Mouse (Mus musculus) heart, adult 10 weeks (tissue): ENCODE results near the gene Bpifb2. TPM values are rescaled to one million over a fixed set of nuclear protein-coding genes. Genes with fewer than 3 reads are reported as not detected.

Experiments
- polyA plus RNA-seq: library from polyadenylated mRNA; stranded (reverse); fragments of 350-450 nt; fragmentation: Illumina TruSeq; extraction: RNeasy Lipid Tissue Mini Kit (QIAGEN cat#74804); gene quantifications from one replicate; pipeline ENCODE4 v1.2.3, GENCODE M21; 2014; ENCODE audit warnings: low read depth, low replicate concordance

The Bpifb2 gene
- not detected for polyA plus RNA-seq

GRCm38 (mm10) chr2:153874745-153875144 is at the start of gene Bpifb2:
Gene Bpifb2 (plus strand): TSS chr2:153875045.

GRCm38 (mm10) chr2:153870984-153871383 is 3.9 kb upstream of the Bpifb2 start, which contains the start of gene Sun5:
Gene Sun5 (minus strand): TSS chr2:153871084.

GRCm38 (mm10) chr2:153900088-153900487 is 25.2 kb downstream of the Bpifb2 start, which contains the start of gene Bpifb6:
Gene Bpifb6 (plus strand): TSS chr2:153900388.

GRCm38 (mm10) chr2:153917930-153918329 is 43.1 kb downstream of the Bpifb2 start, which contains the start of gene Bpifb3:
Gene Bpifb3 (plus strand): TSS chr2:153918230.

GRCm38 (mm10) chr2:153937843-153938242 is 63.0 kb downstream of the Bpifb2 start, which contains the start of gene Bpifb4:
Gene Bpifb4 (plus strand): TSS chr2:153938212.

Other genes starting within 250 kb of the Bpifb2 start
- gene Commd7, start 242.3 kb upstream of the Bpifb2 start, polyA plus RNA-seq = 15.9 TPM
- gene Dnmt3b, start 225.6 kb upstream of the Bpifb2 start, polyA plus RNA-seq = 0.92 TPM
- gene Dnmt3c, start 178.4 kb upstream of the Bpifb2 start, polyA plus RNA-seq = not detected
- 51.7 TPM for gene Mapre1, start 133.8 kb upstream of the Bpifb2 start, polyA plus RNA-seq
- gene Efcab8, start 95.1 kb upstream of the Bpifb2 start, polyA plus RNA-seq = not detected
- gene Sun5, start 4.0 kb upstream of the Bpifb2 start, polyA plus RNA-seq = not detected
- gene Bpifb6, start 25.3 kb downstream of the Bpifb2 start, polyA plus RNA-seq = not detected
- gene Bpifb3, start 43.2 kb downstream of the Bpifb2 start, polyA plus RNA-seq = not detected
- not detected for gene Bpifb4, start 63.2 kb downstream of the Bpifb2 start, polyA plus RNA-seq
- not detected for gene Bpifa6, start 99.9 kb downstream of the Bpifb2 start, polyA plus RNA-seq
- gene Bpifa2, start 133.2 kb downstream of the Bpifb2 start, polyA plus RNA-seq = not detected